Mouse (Mus musculus): ENCODE results near the gene Fam214a. TPM values are rescaled to one million over a fixed set of nuclear protein-coding genes. Genes with fewer than 3 reads are reported as not detected.

Fam214a gene
- 9.6 and 12.0 TPM in 2 replicates for polyA plus RNA-seq (2015; fragmentation: Nextera tagmentation; extraction: Ambion mirVana)

DNA sequence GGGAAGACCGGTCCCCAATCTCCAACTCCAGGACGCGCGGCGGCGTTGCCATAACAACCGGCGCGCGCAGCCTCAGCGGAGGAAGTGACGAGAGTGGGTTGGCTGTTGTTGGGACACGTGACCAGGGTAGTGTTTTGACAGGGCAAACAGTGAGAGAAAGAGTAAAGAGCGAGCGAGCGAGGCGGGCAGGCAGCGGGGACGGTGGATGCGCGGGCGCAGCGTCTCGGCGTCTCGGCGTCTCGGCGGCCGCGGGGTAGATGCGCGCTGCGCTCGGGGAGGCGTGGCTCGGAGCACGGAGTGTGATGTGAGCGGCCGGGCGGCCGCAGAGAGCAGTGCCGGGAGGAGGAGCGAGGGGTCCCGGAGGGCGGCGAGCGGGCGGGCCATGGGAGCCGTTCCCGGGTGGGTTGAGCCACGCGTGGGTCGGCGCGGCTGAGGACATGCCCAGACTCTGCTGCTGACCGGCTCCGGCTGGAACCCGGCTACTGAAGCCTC, at the start of gene Fam214a:
TSS of gene Fam214a (plus strand) at position 129 of the 492 bp plus-strand sequence.
- no peaks in the 10 kb centered on the region for H3K27me3 ChIP-seq
- no peaks in the 10 kb centered on the region for H3K36me3 ChIP-seq
- H3K4me1 ChIP-seq: peaks cover 13% of the 10 kb centered on the region
- under 1% methylated on average over 56 of the region's 59 CpGs for WGBS
- peak; percentile 98 for ATAC-seq (ENCODE audit: borderline replicate concordance, extremely low read depth, low FRiP score, low TSS enrichment)
- H3K9me3 ChIP-seq: no peaks in the 10 kb centered on the region
- H3K4me2 ChIP-seq: peak within 1 kb of the TSS; percentile 84
- H3K27ac ChIP-seq: peak within 1 kb of the TSS; percentile 92
- H3K9ac ChIP-seq: peak within 1 kb of the TSS; percentile 71
- peak within 1 kb of the TSS; percentile 77 for H3K4me3 ChIP-seq

DNA sequence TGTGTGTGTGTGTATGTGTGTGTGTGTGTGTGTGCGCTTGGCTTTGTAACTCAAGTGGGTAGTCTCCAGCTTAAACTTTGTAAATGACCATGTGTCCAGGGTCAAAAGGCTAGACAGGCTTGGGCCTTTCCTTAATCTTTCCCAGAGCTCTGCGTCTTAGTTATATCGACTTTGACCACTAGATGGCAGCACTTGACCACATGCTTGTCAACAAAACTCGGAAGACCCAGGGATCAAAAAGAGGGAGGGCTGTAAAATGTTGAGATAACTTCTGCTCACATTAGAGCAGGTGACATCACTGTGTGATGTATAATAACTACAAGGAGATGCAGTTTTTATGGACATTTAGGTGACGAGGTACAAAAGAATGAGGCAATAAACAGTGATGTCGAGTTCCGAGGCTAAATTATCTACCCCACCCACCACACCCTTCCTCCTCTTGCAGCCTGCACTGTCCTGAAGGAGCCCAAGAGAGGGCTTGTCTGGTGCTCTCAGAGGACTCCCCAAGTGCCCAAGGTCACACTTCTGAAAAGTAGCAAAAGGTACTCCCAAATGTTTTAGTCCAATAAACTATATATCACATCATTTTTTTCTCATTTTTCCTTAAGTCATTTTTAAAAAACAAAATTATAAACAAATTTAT, 47.7 kb upstream of the Fam214a start:
- Histone ChIP-seq H3K4me2 (no peak overlapping the region), H3K9ac (no peak overlapping the region), H3K27me3 (no peaks in the 10 kb centered on the region), H3K27ac (no peak overlapping the region), H3K4me1 (0 out of 2 replicates have a peak, but pooled peaks cover 6% of the 10 kb centered on the region), H3K4me3 (no peak overlapping the region), H3K36me3 (no peaks in the 10 kb centered on the region), H3K9me3 (no peaks in the 10 kb centered on the region)
- WGBS: 10% methylated on average over 7 of the region's 7 CpGs
- no peak for ATAC-seq (ENCODE audit: borderline replicate concordance, extremely low read depth, low FRiP score, low TSS enrichment)

DNA sequence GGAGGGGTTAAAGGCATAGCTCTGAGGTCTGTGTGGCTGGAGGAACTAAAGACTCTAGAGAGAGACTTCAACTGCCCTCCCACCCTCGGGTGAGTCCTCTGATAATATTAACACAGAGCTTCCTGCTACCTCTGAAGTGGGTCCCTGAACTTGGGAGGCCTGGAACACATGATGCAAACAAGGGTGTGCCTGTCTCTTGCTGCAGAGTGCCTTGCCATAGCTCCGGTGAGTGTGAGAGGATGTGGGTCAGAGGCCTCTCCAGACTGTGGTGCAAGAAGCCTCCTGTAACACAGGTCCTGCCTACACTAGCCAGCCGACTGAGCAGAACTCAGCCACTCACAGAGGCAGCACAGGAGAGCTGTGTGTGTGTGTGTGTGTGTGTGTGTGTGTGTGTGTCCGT, 45.7 kb upstream of the Fam214a start:
- Histone ChIP-seq H3K36me3 (no peaks in the 10 kb centered on the region), H3K9ac (no peak overlapping the region), H3K4me1 (0 out of 2 replicates have a peak, but pooled peaks cover 6% of the 10 kb centered on the region), H3K9me3 (no peaks in the 10 kb centered on the region), H3K4me2 (no peak overlapping the region), H3K27ac (no peak overlapping the region; the same call in 1 of the 2 replicates), H3K27me3 (no peaks in the 10 kb centered on the region), H3K4me3 (no peak overlapping the region)
- WGBS: 17% methylated on average over 4 of the region's 4 CpGs
- ATAC-seq (ENCODE audit: borderline replicate concordance, extremely low read depth, low FRiP score, low TSS enrichment): peak; percentile 76

DNA sequence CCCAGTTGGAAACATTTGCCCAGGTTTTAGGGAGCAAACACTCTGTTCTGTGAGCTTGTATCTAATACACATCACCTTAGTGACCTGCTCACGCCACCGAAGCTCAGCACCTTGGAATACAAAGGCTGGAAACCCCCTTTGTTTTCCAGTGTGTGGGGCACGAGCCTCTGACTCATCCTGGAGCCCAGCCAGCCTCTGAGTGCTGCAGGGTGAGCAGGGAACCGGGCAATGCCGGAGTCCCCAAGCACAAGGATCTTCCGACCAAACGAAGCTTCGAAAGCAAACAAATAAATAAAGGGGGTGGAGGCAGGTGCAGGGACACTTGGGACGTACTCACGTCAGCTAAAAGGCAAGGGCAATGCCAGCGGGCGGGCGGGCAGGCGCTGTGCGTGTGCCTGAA, 43.4 kb upstream of the Fam214a start:
- no peaks in the 10 kb centered on the region for H3K36me3 ChIP-seq
- ATAC-seq (ENCODE audit: borderline replicate concordance, extremely low read depth, low FRiP score, low TSS enrichment): no peak
- WGBS: 55% methylated on average over 15 of the region's 15 CpGs
- 0 out of 2 replicates have a peak, but pooled peaks cover 6% of the 10 kb centered on the region for H3K4me1 ChIP-seq
- H3K27ac ChIP-seq: no peak overlapping the region
- H3K9ac ChIP-seq: no peak overlapping the region
- no peak overlapping the region for H3K4me3 ChIP-seq
- no peaks in the 10 kb centered on the region for H3K27me3 ChIP-seq
- no peaks in the 10 kb centered on the region for H3K9me3 ChIP-seq
- no peak overlapping the region for H3K4me2 ChIP-seq

DNA sequence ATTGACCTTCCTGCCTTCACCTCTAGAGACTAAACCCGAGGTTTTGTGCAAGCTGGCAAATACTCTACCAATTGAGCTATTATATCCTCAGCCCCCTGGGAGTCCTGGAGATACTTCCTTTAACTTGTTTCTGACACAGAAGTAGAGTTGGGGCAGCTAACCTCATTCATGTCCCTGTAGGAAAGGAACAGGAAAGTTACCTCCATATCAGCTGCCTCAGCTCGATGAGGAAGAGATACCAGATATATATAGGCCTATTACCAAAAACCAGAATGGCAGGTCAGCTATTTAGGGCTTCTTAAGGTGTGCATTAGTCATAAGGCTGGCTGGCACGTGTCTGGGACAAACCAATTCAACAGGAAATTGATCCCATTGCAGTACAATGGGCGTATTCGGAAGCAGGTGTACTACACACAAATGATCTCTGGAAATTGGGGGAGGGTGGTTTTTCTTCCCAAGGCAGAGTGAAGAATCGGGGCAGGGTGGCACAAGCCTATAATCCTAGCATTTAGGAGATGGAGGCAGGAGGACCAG, 42.4 kb upstream of the Fam214a start:
- no peak overlapping the region for H3K4me3 ChIP-seq
- no peaks in the 10 kb centered on the region for H3K27me3 ChIP-seq
- no peak overlapping the region for H3K27ac ChIP-seq
- no peaks in the 10 kb centered on the region for H3K9me3 ChIP-seq
- no peak overlapping the region for H3K9ac ChIP-seq
- ATAC-seq (ENCODE audit: borderline replicate concordance, extremely low read depth, low FRiP score, low TSS enrichment): no peak
- H3K4me2 ChIP-seq: no peak overlapping the region
- 0 out of 2 replicates have a peak, but pooled peaks cover 6% of the 10 kb centered on the region for H3K4me1 ChIP-seq
- 76% methylated on average over 6 of the region's 6 CpGs for WGBS
- H3K36me3 ChIP-seq: no peaks in the 10 kb centered on the region

DNA sequence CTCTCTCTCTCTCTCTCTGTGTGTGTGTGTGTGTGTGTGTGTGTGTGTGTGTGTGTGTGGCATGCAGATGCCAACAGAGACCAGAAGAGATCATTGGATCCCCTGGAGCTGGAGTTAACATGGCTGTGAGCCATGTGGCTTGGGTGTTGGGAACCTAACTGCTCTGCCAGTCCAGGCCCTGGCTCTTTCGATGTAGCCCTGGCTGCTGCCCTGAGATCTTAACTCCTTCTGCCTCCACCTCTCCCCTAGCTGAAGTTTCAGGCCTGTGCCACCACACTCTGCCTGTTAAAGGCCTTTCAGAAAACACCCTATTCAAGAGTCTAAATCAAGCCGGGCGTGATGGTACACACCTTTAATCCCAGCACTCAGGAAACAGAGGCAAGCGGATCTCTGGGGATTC, 41.3 kb upstream of the Fam214a start:
- Histone ChIP-seq H3K27me3 (no peaks in the 10 kb centered on the region), H3K36me3 (no peaks in the 10 kb centered on the region), H3K27ac (no peak overlapping the region), H3K4me2 (no peak overlapping the region), H3K4me3 (no peak overlapping the region), H3K9ac (no peak overlapping the region), H3K4me1 (0 out of 2 replicates have a peak, but pooled peaks cover 6% of the 10 kb centered on the region), H3K9me3 (no peaks in the 10 kb centered on the region)
- 74% methylated on average over 4 of the region's 4 CpGs for WGBS
- ATAC-seq (ENCODE audit: borderline replicate concordance, extremely low read depth, low FRiP score, low TSS enrichment): no peak

DNA sequence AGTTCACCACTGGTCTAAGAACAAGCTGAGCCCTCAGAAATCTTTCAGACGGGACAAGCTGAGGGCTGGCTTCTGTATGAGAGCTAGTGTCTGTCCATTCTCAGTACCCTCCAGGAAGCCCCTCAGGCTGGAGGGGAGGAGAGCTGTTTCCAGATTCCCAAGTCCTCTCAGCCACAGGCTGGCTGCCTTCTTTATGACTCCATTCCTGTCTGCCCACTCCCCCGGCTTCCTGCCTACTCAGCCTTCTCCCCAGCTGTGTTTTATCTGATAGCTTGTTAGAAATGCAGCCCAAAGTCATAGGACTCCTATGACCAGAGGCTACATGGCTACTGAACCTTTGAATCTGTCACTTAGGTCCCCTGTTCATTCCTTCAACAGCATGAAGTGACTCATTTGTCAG, 40.8 kb upstream of the Fam214a start:
- H3K27me3 ChIP-seq: no peaks in the 10 kb centered on the region
- H3K4me3 ChIP-seq: no peak overlapping the region
- no peak overlapping the region for H3K4me2 ChIP-seq
- ATAC-seq (ENCODE audit: borderline replicate concordance, extremely low read depth, low FRiP score, low TSS enrichment): no peak
- H3K9ac ChIP-seq: no peak overlapping the region
- H3K27ac ChIP-seq: no peak overlapping the region
- H3K36me3 ChIP-seq: no peaks in the 10 kb centered on the region
- WGBS: 42% methylated on average over 2 of the region's 2 CpGs
- H3K9me3 ChIP-seq: no peaks in the 10 kb centered on the region
- H3K4me1 ChIP-seq: 0 out of 2 replicates have a peak, but pooled peaks cover 6% of the 10 kb centered on the region

DNA sequence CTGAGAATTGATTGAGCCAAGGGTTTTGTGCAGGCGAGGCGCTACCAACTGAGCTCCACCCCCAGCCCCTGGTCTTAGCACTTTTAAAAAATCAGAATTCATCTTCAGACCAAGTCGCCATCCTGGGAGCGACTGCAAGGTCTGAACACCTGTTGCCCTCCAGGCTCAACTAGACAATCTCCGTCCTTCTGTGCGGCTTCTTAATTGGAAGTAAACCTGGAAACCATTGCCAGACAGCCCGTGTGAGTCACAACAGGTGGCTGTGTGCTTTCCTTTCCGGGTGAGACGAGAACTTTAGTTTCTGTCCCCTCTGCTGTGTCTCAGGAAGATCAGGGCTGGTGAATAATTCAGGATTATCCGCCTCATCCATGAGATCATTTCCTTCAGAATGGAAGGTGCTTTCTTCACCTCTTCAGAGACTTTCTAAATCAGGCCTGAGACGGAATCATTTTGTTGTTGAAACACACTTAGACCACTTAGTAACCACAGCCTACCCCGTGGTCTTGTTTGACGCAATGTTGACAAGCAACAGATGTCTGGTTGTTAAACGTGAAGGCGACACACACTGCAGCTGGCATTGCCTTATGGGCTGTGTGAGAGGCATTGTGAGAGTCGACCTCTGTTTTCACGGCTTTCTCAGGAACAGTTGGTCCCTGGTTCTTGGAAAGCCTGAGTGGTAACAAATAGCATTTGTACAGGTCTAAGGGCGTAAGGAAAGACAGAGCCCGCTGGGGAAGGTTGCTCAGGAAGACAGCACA, 39.9 kb upstream of the Fam214a start:
- Histone ChIP-seq H3K27me3 (no peaks in the 10 kb centered on the region), H3K4me1 (0 out of 2 replicates have a peak, but pooled peaks cover 6% of the 10 kb centered on the region), H3K4me2 (no peak overlapping the region), H3K9ac (no peak overlapping the region), H3K4me3 (no peak overlapping the region), H3K27ac (no peak overlapping the region), H3K9me3 (no peaks in the 10 kb centered on the region), H3K36me3 (no peaks in the 10 kb centered on the region)
- 68% methylated on average over 19 of the region's 19 CpGs for WGBS
- no peak for ATAC-seq (ENCODE audit: borderline replicate concordance, extremely low read depth, low FRiP score, low TSS enrichment)

DNA sequence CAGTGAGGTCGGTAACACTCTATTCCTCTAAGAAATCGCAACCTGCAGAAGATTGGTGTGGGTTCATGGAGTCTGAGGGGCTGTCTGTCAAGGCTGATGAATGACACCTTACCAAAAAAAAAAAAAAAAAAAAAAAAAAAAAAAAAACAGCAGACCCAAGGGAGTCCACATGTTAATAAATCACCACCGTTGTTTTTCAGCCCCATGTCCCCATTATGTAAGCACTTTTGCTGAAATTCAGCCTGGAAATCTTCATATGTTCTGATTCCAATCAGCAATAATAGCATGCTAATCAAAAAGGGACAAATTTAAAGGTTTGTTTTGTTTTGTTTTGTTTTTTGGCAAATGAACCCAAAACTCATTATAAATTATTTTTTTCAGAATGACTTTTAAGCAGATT, 37.1 kb upstream of the Fam214a start:
- H3K27me3 ChIP-seq: no peaks in the 10 kb centered on the region
- 80% methylated on average over 3 of the region's 3 CpGs for WGBS
- H3K4me1 ChIP-seq: no peaks in the 10 kb centered on the region
- ATAC-seq (ENCODE audit: borderline replicate concordance, extremely low read depth, low FRiP score, low TSS enrichment): no peak
- no peaks in the 10 kb centered on the region for H3K9me3 ChIP-seq
- no peaks in the 10 kb centered on the region for H3K36me3 ChIP-seq
- no peak overlapping the region for H3K9ac ChIP-seq
- no peak overlapping the region for H3K4me3 ChIP-seq
- H3K4me2 ChIP-seq: no peak overlapping the region
- no peak overlapping the region for H3K27ac ChIP-seq

DNA sequence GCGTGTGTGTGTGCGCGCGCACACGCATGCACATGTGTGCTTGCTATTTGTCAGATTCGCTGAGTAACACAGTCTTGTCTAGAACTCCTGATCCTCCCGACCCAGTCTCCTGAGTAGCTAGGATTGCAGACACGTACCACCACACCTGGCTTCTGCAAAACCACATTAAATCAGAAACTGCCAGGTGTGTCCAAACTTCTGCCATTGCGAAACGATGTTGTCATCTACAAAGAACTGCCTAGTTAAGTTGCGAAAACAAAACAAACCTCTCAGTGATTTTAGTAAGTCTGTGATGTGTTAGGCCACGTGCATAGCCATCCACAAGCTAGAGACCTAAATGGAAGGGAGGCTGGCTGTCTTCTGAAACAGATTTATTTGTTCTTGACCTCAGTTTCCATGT, 32.2 kb upstream of the Fam214a start:
- Histone ChIP-seq H3K36me3 (no peaks in the 10 kb centered on the region), H3K9ac (no peak overlapping the region), H3K4me3 (no peak overlapping the region), H3K4me1 (no peaks in the 10 kb centered on the region), H3K27me3 (no peaks in the 10 kb centered on the region), H3K4me2 (no peak overlapping the region), H3K9me3 (no peaks in the 10 kb centered on the region), H3K27ac (no peak overlapping the region)
- ATAC-seq (ENCODE audit: borderline replicate concordance, extremely low read depth, low FRiP score, low TSS enrichment): no peak
- WGBS: 89% methylated on average over 12 of the region's 12 CpGs

DNA sequence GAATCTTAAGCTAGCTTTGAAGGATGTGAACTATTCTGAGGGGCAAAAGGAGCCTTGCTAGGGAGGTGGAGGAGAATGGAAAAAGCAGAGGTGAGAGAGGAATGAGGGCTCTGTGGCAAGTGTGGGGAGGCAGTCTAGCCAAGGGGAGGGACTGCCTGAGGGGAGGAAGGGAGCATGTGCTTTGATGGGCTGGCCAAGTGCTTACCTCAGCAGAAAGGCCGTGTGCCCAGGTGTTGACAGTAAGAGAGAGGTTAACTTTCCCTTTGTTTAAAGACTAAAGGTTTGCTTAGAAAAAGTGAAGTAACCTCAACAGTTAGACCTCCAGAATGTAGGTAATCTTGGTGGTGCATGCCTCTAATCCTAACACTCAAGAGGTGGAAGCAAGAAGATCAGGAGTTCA, 31.3 kb upstream of the Fam214a start:
- no peak overlapping the region for H3K27ac ChIP-seq
- no peak for ATAC-seq (ENCODE audit: borderline replicate concordance, extremely low read depth, low FRiP score, low TSS enrichment)
- no peaks in the 10 kb centered on the region for H3K4me1 ChIP-seq
- no peaks in the 10 kb centered on the region for H3K36me3 ChIP-seq
- no peak overlapping the region for H3K4me3 ChIP-seq
- no peak overlapping the region for H3K4me2 ChIP-seq
- H3K9ac ChIP-seq: no peak overlapping the region
- WGBS: 14% methylated on average over 1 of the region's 1 CpGs
- no peaks in the 10 kb centered on the region for H3K27me3 ChIP-seq
- no peaks in the 10 kb centered on the region for H3K9me3 ChIP-seq

DNA sequence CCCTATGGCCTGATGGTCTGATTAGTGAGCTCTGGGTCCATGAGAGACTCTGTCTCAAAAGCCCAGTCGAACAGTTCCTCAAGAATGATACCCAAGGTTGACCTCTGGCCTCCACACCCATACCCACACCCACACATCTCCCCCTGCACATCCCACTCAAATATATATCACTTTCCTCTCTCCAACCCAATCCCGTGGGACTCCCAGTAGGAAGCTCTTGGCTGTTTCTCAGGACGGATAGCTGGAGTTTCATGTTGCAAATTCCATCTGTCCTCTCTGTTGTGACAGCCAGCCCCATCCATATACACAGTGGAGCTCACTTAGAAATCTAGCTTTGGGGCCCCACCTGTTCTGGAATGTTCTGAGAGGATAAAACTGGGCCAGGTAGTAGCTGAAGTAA, 29.8 kb upstream of the Fam214a start:
- no peaks in the 10 kb centered on the region for H3K9me3 ChIP-seq
- no peak for ATAC-seq (ENCODE audit: borderline replicate concordance, extremely low read depth, low FRiP score, low TSS enrichment)
- no peaks in the 10 kb centered on the region for H3K4me1 ChIP-seq
- WGBS: 44% methylated on average over 3 of the region's 3 CpGs
- no peaks in the 10 kb centered on the region for H3K27me3 ChIP-seq
- no peaks in the 10 kb centered on the region for H3K36me3 ChIP-seq
- H3K27ac ChIP-seq: no peak overlapping the region
- H3K4me3 ChIP-seq: no peak overlapping the region
- no peak overlapping the region for H3K9ac ChIP-seq
- H3K4me2 ChIP-seq: no peak overlapping the region
